Mouse (Mus musculus) megakaryocyte-erythroid progenitor cell, adult 5 weeks (primary cell): Measurements from ENCODE around the gene Apol10a. TPM values are rescaled to one million over a fixed set of nuclear protein-coding genes. Genes with fewer than 3 reads are reported as not detected.

ENCODE experiments used
- polyA plus RNA-seq: library from polyadenylated mRNA; stranded (reverse); fragments of >175 nt; gene quantifications from 2 replicates; pipeline ENCODE4 v1.2.3, GENCODE M21; 2012

Apol10a gene
- not detected in 2 replicates for polyA plus RNA-seq

GRCm38 (mm10) chr15:77476693-77477092 lies at the start of gene Apol10a:
Gene Apol10a, plus strand, starts transcription at chr15:77477047.

GRCm38 (mm10) chr15:77447392-77447791 lies 29.5 kb upstream of the Apol10a start, which contains the start of gene Apol7b:
Gene Apol7b, minus strand, starts transcription at chr15:77447492.

DNA sequence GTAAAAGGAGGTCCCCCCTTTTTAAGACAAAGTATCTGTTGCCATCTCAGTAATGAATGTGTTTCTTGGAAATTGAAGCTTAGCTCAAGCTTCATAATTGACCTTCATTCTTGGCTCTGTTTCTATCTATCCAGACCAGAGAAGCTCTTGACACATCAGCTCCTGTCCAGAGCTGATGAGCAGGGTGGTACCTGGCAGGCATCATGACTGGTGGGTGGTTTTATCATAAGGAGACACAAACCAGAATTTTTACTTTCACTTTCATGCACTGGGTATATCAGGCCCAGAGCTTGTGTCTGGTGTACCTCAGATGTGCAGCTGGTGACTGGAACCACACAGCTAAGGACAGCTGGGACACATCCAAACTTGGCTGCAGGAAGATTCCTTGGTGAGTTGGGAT lies 31.1 kb downstream of the Apol10a start, which contains the start of gene Apol11a:
Apol11a (plus strand) TSS at position 306 of the 400 bp plus-strand sequence.

GRCm38 (mm10) chr15:77533216-77533615 lies 56.4 kb downstream of the Apol10a start, which contains the start of gene Apol7c:
Gene Apol7c, minus strand, starts transcription at chr15:77533316.

Other genes starting within 250 kb of the Apol10a start
- gene Rbfox2, start 170.0 kb upstream of the Apol10a start, polyA plus RNA-seq, result 0.57 and 0.71 TPM in 2 replicates
- gene Apol7a, start 77.9 kb upstream of the Apol10a start, polyA plus RNA-seq, result 0.18 TPM in 1 of 2 replicates, not detected in the other
- 0.16 TPM in 1 of 2 replicates, not detected in the other for gene Apol9a, start 65.9 kb upstream of the Apol10a start, polyA plus RNA-seq
- not detected in 2 replicates for gene Apol7b, start 29.6 kb upstream of the Apol10a start, polyA plus RNA-seq
- gene Apol11a, start 31.2 kb downstream of the Apol10a start, polyA plus RNA-seq, result 0.05 TPM in 1 of 2 replicates, not detected in the other
- gene Apol7c, start 56.3 kb downstream of the Apol10a start, polyA plus RNA-seq, result 0.09 TPM in 1 of 2 replicates, not detected in the other
- gene 1700025B11Rik, start 84.8 kb downstream of the Apol10a start, polyA plus RNA-seq, result not detected in 2 replicates
- gene Apol10b, start 119.1 kb downstream of the Apol10a start, polyA plus RNA-seq, result not detected in 2 replicates
- gene Gm36245, start 122.2 kb downstream of the Apol10a start, polyA plus RNA-seq, result not detected in 2 replicates
- 0.13 and 0.17 TPM in 2 replicates for gene Apol11b, start 166.2 kb downstream of the Apol10a start, polyA plus RNA-seq
- gene Apol7e, start 221.8 kb downstream of the Apol10a start, polyA plus RNA-seq, result 0.08 and 0.22 TPM in 2 replicates